1 mouse cellular context compared by ENCODE assay signal in genomic region chr13:23683755-23684281, GRCm38 (mm10).
TF ChIP-seq lines count a peak whose summit lies in the region.

Gene Hist1h2ac (minus strand): TSS chr13:23683948.
Gene Hist1h2bc (plus strand): TSS chr13:23684199.

TF ChIP-seq in CH12.LX, 34 proteins besides CTCF, POLR2A, EP300 and RAD21 (continued from another document):
- TF ChIP-seq RCOR1 (conservative IDR thresholded peaks at IDR 0.05; ENCODE audit: low read depth, low read length) (0 out of 2 replicates have a peak, but pooled peaks have one; percentile 20), MXI1 (IDR thresholded peaks at IDR 0.05; ENCODE audit: low read depth, low read length) (peak; percentile 93), BHLHE40 (IDR thresholded peaks at IDR 0.05; ENCODE audit: low read depth, low read length) (0 out of 2 replicates have a peak, but pooled peaks have one; percentile 18), ETS1 (conservative IDR thresholded peaks at IDR 0.05; ENCODE audit: low read depth, low read length) (peak; percentile 52; the same call in 1 of the 2 replicates), MYC (IDR thresholded peaks at IDR 0.05; ENCODE audit: low read depth, low read length) (0 out of 2 replicates have a peak, but pooled peaks have one; percentile 37), SIN3A (IDR thresholded peaks at IDR 0.05; ENCODE audit: low read length) (peak; percentile 90)
